Mouse (Mus musculus) left cerebral cortex, adult 9 months (tissue): Measurements from ENCODE around the gene Dnm3.

Source experiments
- DNase-seq, 2 experiments: peaks; one replicate each; pipeline ENCODE4 v3.0.0; 2022; ENCODE audit warnings: low spot score in 2 of 2

Gene Dnm3

DNA sequence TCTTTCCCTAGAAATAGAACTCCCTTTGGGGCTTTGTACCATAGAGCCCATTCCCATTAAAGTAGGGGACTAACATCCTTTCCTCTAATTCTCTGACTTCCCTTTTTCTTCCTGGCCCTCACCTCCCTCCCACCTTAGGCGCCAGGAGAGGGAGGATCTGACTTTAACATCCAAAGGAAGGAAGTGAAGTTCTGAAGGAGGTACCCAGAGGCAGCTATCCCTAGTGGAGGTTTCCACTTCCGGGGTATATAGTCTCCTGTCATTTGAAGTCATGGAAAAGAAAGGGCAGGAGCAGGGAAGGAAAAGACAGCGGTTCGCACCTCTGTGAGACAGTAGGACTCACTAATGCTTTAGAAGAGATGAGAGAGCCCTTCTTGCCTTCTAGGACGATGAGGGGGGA lies 478.5 kb downstream of the Dnm3 start:
- no peak for DNase-seq

DNA sequence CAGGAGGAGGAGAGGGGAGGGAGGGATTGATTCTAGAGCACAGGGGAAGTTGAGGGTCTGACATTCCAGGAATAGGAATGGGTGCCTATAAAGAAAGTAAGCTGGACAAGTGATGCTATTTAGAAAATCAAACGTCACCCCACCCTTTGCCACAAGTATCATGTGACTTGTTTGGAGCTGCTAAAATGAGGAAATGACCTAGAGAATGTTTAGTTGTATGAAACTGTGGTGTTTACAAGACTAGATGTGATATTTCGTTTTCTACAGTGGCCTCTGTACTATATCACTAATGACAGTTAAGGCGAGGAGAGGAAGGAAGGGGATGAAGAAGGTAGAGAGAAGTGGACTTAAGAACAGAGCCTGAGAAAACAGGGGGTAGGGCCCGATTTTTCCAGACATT lies 479.1 kb downstream of the Dnm3 start:
- no peak for DNase-seq

DNA sequence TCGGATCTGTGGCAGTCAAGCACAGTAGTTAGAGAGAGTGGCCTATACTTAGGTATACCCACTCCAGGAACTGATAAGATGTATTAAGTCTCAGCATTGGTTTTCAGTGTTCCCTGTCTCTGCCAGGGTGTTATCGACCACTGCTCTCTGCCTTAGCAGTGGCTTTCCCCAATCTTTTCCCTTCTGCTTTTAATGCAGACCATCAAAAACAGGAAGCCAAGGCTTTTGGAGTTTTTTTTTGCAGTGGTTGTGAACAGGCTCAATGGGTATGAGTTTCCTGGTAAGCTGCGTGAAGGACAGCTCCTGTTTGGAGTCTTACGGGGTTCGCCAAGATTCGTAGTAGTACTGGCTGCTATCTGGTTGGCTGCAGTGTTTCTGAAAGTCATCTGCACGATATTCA lies 485.4 kb downstream of the Dnm3 start:
- no peak for DNase-seq

DNA sequence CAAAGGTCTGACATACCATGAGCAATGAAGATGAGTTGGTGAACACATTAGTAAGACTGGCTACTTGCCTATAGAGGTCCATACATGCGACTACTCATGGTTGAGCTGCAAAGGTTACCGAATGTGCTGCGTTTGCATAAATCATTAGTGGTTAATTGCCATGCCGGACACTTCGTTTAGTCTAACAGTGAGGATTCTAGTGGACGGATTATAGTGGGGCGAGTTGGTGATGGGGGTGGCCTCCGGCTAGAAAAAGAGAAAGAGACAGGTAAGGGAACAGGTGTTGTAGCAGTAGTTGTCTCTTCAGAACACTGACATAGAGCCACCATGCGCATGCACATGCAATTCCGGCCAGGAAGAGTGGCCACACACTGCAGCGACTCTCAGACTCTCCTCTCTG lies 486.0 kb downstream of the Dnm3 start:
- no peak for DNase-seq

DNA sequence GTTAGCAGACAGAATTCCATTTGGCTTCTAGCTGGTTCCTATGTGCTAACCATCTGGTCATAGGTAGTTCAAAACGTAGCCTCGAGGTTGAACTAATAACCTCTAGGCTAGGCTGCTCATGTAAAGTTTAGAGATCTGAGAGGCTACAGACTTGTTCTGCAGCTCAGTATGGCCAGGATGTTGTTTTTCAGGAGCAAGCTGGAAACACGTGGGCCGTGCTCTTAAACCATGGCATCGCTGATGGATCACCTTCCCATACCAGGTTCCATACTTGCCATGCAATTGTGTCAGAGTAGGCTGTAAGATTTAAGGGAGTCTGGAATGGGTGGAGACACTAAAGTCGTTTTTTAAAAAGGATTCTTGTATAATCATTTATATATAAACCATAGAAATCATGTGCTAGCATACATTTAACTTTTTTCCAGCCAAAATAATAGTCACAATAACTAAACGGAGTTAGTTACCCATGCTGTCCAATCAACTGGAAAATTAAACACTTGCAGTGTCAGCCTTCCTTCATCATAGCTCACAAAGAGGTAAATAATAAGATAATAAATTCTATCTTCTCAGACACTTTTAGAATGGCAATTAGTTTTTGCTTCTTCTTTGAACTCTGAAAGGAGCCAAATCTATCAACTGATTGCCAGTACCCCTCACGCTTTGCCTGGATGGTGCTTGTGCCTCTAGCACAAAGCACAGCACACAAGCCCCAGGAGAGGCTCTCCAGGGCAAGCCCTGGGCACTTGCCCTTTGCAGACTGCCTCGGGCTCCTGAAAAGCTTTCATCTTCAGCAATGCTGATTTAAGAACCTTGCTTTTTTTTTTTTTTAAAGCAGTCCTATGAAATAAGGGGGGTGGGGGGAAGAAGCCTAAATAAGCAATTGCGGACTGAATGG lies 486.9 kb downstream of the Dnm3 start:
- no peak for DNase-seq

DNA sequence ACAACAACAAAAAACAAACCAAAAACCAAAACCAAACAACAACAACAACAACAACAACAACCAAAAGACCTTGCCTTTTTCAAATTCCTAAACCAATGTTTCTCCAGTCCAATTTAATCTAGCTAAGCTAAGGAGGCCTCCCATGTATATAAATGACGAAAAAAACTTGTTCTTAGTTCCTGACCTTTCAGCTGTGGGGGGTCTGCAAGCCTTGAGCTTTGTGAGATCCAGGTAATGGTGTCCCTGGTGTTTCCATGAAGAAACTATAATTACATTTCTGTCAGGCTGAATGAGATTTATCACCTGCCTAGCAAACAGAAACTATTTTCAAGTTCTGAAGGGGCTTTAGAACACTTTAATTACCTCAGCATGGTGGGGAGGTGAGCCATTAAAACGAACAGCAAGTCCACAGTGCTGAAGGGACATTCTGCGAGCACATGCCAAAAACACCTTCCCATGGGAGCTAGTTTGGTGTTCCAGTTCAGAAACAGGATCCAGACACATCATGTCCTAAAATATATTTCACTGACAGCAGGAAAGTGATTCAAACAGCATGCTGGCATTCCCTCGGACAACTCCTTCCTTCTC lies 493.8 kb downstream of the Dnm3 start:
- no peak for DNase-seq

DNA sequence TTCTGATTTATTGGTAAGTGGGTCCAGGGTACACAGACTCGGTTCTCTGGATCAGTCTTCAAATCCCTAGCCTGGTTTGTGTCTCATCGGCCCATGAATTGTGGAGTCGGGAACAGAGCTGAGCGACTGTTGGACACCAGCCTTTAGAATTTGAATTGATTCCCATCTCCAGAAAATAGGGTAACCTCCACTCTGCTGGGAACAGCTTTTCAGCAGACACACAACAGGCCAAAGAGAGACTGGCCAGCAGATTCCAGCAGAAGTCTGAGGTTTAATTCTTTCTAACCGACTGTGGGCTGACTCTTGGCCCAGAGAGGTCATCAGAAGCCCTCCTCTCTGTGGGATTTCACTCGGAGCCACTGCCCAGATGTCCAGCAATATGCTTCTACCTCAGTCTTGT lies 494.4 kb downstream of the Dnm3 start:
- no peak for DNase-seq

DNA sequence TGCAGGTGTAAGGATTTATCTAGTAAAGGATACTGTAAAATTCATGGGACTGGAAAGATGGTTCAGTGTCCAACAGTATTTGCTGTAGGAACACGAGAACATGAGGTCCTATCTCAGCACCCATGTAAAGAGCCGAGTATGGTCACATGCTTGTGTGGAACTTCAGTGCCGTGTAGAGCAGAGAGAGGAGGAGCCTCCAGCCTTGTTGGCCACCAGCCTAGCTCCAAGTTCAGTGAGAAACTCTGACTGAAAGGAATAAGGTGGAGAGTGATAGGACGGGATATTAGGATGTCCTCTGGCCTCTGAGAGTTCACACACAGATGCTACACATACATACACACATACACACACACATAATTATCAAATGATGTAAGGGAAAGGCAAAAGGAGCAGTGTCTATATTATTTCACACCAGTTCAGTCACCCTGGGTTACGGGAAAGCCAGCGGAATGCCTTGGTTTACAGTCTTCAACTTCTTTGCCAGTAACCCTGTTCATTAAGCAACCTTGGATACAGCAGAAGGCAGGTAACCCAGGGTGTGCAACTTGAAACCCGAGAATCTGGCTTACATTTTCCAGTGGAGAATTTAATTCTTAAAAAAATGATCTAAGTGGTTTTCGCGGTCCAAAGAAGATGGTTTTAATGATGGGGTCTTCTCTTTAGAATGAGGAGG lies 497.1 kb downstream of the Dnm3 start:
- DNase-seq = no peak

DNA sequence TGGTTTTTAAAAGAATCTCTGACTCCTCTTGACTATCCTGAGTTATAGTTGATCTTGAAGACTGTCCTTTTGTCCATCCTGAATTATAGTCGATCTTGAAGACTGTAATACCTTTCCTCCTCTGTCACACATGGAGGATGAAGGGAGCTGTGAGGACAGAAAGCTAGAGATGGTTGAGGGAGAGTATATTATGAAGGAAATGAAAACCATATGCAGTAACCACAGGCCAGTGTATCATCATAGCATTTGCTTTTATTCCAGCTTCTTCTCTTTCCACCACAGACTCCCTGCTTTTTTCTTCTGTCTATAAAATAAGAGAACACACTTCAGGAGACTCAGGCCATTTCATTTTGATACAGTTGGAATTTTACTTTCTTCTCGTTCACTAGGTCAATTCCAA lies 497.8 kb downstream of the Dnm3 start:
- no peak for DNase-seq

DNA sequence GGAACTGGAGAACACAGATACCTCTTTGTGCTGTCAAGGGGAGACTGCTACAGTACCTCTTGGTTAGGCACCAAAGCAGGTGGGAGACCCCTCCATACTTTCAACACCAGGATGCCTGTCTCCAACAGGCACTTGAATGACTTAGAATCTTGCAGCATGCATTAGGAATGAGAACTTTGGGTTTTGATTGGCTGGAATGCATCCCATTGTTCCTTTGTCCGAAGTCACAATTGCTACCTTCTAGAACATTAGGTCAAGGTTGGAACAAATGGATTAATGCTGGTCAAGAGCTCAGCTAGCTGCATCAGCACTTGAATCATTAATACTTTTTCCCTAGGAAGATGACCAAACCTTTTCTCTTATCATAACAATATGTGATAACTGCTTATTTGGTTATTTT lies 498.3 kb downstream of the Dnm3 start, which contains the start of gene 4930558K02Rik:
TSS of gene 4930558K02Rik (minus strand) at position 101 of the 400 bp plus-strand sequence.
- DNase-seq = no peak

DNA sequence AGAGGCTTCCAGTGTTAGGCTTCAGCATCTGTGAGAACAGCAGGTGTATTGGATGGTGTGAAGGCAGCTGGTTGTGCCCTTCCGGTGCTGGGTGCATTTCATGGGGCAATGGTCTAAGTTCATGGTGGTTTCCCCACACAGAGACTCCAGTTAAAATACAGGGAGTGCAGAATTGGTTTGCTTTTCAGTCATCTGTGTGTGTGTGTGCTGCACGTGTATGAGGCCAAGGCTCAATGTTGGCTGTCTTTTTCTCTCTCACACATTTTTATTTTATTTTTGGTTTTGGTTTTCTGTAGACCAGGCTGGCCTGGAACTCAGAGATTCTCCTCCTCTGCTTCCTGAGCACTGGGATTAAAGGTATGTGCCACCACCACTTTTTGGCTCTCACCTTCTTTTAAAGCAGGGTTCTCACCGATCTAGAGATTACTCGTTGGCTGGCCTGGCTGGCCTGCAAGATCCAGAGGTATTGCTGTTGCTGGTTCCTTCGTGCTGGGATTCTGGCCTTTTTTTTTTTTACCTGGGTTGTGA lies 499.6 kb downstream of the Dnm3 start:
- no peak for DNase-seq

DNA sequence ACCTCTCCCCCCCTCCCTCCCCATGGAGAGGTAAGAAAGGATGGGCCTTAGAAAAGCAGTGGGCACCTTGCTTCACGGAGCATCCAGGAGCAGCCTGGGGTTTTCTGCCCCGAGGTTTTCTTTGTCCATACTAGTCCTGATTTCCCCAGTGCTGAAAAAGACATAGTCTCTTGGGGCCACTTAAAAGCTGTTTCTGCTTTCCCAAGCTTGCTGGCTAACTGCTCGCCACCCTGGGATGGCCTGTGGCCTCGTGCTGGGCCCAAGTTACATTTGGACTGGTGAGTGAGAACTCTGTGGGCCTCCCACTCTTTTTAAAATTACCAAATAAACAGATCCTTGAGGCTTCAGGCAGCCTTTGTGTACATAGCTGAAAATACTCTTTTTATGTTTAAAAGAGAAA lies 500.5 kb downstream of the Dnm3 start:
- no peak for DNase-seq

DNA sequence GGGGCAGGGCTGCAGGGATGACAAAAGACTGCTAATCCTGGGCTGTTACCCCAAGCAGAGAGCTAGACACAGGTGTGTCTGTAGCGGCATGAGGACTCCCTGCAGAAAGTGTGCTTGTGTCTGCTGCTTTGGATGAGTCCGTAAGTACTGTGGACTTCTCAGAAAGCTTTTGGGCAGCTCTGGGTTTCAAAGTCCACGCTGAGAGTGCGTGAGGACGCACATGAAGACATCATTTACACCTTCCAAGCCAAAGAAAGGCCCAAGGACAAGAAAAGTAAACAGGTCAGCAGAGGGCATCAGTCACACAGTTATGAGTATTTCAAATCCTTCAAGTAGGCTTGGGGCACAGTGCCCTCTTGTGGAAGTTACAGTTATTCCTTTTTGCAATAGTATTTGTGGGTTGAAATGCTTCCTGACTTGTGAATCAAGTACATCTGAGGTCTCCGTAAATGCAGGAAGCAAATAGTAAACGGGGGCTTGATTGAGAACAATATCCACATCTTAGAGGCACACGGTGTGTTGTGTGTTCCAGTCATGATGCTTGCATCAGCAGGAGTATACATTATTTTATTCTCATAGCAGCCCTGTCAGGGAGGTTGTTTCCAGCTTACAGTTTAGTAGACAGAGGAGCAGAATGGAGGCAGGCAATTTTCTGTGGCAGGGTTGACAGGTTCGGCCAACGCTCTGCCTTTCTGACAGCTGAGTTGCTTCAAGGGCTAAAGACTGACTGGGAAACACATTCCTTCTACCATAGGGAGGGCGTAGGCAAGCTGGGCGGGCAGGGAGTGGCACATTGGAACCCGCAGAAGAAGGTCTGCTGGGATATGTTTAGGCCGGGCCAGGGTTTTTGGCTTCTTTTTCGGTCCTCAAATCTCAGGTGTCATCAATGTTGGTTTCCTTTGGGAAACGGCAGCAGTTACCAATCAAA lies 501.3 kb downstream of the Dnm3 start:
- DNase-seq = peak in 1 of 2 experiments; percentile 85

DNA sequence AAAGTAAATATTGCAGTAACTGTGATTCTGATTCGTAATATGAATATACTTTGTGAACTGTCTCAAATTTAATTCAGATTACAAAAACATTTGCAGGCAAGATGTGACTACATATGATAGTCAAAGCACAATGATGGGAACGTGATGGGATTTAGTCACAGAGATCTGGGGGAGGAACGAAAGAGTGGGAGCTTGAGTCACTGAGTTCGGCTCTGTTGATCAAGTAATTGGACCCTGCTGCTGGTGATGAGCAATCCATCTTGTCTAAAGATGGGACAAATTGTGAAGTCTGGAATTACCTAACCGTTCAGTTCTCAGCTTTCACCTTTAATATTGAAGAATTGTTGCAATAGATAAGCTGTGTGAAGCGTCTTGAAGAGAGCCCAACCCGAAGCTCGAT lies 505.6 kb downstream of the Dnm3 start:
- peak in 1 of 2 experiments; percentile 30 for DNase-seq

DNA sequence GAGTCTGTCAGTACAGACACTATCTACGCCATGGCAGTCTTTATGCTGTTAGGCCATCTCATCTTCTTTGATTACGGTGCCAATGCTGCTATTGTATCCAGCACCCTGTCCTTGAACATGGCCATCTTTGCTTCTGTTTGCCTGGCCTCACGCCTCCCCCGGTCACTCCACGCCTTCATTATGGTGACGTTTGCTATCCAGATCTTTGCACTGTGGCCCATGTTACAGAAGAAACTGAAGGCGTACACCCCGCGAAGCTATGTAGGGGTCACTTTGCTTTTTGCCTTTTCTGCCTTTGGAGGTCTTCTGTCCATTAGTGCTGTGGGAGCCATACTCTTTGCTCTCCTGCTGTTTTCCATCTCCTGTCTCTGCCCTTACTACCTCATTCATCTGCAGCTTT lies 507.0 kb downstream of the Dnm3 start:
- DNase-seq = no peak

DNA sequence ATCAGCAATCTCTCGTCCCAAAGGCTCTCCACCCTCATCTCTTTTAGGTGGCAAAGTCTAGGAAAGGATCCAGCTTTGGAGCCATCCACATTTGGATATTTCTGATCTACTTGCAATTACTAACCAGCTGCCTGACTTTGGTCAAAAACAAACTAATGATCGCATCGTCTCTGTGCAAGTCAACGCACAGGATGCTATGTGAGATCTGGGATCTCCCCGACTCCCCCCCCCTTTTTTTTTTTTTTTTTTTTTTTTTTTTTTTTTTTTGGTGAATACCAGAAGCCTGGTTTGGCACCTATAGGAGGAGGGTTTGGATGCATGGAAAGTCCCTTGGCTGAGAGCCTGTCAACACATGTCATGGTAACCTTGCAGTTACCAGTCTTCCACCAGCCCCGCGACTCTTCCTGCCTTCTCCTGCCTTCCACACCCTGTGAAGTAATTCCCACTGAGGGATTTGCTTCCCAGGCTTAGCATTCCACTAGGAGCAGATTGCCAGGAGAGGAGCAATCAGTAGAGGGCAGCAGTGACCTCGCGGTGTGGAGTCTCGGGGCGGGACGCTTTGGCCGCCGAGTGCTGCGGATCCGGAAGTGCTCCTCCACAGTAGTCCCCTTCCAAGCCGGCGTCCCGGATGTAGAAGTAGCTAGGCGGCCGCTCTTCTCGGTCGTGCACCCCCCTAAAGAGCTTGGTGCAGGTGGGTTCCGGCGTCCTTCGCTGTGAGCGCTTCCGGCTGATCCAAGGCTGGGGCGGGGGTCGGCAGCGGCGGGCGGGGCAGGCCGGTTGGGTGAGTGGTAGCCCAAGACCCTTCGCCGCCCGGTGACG lies 509.0 kb downstream of the Dnm3 start, which contains the start of gene Pigc:
TSS of gene Pigc (plus strand) at position 598 of the 819 bp plus-strand sequence.
- peak; percentile 85 to 96 for DNase-seq

DNA sequence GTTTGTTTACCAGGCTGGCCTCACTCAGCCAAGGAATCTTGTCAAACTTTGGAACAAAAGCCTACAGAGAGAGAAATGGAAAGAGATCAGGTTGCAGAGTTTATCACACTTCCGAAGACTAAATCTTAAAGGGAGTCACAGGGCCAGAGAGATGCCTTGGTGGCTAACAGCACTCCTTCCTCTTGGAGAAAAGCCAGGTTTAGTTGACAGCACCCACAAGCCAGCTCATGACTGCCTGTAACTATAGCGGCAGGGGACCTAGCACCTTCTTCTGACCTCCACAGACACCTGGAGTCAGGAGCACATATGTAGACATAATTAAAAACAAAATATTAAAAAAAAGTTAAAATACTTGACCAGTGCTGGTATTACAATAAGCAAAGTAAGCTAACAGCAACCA lies 509.9 kb downstream of the Dnm3 start:
- DNase-seq = no peak

DNA sequence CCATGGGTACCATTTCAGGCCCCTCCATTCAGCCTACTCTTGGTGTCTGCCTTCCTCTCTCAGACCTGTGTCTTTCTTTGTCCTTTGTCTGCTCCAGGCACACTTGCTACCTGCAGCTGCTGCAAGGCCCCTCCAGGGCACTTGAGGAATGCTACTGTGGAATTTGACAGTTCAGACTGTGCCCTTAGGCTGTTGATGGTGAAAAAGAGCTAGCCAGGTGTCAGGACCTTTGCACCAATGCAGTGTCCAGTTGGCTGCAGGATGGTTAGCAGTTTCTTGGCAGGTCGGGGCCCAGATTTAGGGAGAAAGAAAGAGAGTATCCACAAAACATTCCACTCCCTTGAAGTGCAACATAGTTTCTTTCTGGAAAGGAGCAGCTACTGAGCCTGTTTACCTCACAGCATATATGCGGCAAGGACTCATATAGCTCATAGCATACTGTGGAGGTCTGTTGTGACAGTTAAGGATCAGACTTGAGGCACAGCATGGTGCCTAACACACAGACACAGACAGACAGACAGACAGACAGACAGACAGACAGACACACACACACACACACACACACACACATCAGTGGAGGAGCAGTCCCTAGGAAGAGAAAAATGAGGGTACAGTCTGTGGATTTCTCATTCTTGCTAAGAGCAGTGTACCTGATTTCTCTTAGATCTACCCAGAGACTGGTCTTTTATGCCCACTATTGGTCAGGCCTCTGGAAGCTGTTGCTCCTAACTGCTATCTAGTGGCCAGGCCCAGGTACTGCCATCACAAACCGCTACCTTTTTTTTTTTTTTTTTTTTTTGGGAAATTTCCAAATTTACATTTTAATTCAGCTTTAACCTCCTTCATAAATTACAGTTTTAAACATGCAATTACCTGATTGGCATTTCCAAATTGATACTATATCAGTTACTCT lies 515.1 kb downstream of the Dnm3 start:
- no peak for DNase-seq
